Mouse (Mus musculus): ENCODE results near the gene Bcar1.

Bcar1 gene

DNA sequence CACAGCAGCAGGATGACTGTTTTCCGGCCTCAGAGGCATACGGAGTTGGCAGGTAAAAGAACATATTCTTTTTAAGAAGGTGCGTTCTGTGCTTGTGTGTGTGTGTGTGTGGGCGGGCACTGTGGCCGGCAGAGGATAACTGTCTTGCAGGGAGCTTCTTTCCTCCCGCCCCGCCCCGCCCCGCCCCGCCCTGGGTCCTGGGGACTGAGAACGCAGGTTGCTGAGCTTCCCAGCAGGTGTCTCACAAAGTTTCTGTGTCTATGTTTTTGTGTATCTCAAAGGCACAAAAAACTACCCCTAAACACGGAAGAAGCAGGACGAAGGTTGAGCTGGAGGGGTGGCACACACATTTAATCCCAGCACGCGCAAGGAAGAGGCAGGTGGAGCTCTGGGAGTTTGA, 25.7 kb upstream of the Bcar1 start:
- DNase-seq (ENCODE audit: low spot score), result no peak

DNA sequence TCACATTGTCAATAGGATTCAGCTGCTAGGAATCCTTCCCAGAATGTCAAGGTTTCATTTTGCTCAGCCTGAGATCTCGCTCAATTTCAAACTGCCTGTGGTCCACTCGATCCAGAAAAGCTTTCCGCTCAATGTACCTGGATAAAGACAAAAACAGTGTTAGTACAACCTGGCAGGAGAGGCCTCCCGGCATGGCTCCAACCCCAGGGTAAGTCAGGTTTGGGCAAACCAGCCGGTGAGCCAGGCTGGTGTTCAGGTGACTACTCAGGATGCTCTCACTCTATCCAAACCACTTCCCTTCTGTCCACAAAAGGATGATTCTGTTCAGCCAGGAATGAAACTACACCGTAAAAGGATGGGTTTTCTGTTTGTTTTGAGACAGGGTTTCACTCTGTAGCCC, 25.0 kb upstream of the Bcar1 start:
- no peak for DNase-seq (ENCODE audit: low spot score)

GRCm38 (mm10) chr8:111765616-111766015, 22.0 kb upstream of the Bcar1 start:
- no peak for DNase-seq (ENCODE audit: low spot score)

DNA sequence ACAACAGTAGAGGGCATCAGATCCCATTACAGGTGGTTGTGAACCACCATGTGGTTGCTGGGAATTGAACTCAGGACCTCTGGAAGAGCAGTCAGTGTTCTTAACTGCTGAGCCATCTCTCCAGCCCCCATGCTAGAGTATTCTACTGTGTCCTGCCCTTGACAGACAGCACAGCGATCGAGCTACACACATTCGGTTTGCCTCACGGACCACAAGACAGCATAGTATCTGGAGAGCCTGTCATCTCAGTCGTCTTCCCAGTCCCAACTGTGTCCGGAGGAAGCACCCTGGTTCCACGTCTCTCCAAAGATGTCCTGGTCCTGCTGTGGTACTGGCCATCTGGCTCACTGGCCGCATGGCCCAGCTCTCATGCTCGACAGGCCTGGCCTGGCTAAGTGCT, 21.5 kb upstream of the Bcar1 start:
- no peak for DNase-seq (ENCODE audit: low spot score)

DNA sequence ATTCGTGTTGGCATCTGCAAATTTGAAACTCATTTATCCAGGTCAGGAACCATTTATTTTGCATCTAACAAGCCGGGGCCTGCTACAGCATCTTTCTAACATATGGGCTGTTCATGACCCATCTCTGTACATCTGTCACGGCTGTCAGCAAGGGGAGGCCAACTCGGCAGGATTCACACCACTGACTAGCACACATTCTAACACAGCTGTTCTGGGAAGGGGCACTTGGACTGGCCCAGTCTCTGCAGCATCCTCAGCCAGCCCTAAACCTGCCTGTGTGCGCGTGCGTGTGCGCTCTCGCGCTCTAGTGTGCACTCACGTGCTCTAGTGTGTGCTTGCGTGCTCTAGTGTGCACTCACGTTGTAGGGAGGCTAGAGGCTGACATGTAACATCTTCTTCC, 17.1 kb upstream of the Bcar1 start:
- no peak for DNase-seq (ENCODE audit: low spot score)

DNA sequence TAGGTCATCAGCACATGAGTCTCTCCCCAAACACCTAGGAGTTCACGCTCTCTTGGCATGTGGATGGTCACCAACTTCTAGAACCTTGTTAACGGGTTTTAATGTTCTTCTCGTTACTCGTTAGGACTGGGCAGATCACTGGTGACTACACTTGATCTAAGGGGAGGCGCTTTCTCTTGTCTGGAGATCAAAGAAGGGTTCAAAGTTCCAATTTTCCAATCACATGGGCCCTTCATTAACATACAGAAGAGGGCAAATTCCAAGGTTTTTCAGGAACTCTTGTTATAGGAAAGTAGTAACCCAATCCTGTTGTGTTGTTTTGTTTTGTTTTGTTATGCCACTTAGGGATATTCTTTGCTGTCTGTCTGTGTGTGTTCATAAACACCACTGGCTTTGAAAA, 15.2 kb upstream of the Bcar1 start:
- DNase-seq (ENCODE audit: low spot score), result no peak

DNA sequence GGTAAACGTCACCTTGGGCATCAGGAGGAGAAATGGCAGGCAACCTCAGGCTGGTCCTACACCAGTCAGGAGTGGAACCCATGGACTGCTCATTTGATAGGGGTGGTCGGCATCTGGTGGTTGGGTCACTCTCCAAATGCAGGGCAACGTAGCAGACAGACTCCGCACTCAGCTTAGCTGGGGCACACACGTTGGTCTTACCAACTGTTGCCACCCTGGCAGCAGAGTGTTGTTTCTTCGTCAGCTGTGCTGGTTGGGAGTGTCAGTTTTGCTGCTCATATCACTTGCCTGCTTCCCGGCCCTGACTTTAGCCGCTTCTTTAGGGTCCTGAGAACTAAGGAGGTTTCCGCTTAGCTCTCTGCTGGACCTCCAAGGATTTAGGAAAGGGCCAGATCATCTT, 14.0 kb upstream of the Bcar1 start:
- no peak for DNase-seq (ENCODE audit: low spot score)

DNA sequence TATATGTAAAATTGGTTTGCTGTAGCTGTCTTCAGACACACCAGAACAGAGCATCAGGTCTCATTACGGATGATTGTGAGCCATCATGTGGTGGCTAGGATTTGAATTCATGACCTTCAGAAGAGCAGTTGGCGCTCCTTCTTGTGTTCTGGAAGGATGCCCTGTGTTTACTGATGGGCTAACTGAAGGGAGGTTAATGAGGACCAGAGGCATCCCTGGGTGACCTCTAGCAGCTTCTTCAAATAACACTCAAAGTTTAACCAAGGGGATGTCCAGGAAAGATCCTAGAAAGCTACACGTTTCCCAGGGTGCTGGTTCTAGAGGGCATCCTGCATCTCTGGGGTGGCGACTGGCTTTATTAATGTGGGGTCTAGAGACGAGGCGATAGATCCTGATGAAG, 11.1 kb upstream of the Bcar1 start:
- no peak for DNase-seq (ENCODE audit: low spot score)

DNA sequence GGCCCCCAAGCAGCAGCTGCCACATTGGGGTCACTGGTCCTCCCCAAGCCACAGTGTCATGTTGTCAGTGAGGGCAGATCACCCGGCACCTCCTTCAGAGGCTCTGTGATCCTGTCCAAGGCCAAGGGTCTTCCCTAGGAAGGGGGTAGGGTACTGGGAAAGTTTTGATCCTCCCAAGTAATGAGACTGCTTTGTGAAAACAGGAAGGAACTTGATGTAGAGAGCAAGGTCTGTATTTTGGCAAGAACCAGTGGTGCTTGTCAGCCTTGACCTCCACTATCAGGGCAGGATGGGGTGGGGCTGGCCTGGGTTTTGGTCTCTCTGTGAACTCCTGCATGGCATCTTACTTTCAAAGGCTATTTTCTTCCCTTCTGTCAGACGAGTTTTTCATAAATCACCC, 10.5 kb upstream of the Bcar1 start:
- DNase-seq (ENCODE audit: low spot score), result no peak

- DNase-seq (ENCODE audit: low spot score), result no peak
Measured at GRCm38 (mm10) chr8:111748766-111749165, 5.2 kb upstream of the Bcar1 start.

DNA sequence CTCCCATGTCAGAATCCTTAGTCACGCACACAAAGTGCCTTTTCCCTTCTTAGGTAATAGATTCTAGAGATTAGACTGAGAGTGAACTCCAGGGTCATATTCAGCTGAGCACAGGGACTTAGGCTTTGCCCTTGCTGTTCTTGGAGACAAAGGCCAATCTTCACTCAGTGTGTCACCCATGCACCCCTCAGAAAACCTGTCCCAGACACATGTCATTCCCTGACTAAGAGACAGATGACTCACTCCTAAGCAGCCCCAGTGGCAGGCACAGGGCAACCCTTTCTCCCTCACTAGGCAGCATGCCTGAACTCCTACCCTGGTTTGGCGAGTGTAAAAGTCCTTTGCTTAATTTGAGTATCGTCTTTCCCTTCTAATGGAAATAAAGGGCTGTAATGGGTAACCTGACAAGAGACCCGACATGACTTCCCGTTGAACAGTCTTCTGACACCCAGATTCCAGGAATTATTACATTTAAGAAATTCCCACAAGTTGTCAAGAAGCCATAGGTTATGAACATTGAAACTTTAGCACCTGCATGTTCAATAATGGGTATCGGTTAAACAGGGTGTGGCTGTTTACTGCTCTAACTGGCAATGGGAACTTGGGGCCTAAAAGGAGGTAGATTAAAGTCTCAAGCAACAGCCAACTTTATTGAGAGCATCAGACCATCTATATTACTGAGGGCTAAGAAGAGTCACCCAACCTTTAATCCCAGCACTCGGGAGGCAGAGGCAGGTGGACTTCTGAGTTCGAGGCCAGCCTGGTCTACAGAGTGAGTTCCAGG, 4.4 kb upstream of the Bcar1 start:
- DNase-seq (ENCODE audit: low spot score), result peak; percentile 66

DNA sequence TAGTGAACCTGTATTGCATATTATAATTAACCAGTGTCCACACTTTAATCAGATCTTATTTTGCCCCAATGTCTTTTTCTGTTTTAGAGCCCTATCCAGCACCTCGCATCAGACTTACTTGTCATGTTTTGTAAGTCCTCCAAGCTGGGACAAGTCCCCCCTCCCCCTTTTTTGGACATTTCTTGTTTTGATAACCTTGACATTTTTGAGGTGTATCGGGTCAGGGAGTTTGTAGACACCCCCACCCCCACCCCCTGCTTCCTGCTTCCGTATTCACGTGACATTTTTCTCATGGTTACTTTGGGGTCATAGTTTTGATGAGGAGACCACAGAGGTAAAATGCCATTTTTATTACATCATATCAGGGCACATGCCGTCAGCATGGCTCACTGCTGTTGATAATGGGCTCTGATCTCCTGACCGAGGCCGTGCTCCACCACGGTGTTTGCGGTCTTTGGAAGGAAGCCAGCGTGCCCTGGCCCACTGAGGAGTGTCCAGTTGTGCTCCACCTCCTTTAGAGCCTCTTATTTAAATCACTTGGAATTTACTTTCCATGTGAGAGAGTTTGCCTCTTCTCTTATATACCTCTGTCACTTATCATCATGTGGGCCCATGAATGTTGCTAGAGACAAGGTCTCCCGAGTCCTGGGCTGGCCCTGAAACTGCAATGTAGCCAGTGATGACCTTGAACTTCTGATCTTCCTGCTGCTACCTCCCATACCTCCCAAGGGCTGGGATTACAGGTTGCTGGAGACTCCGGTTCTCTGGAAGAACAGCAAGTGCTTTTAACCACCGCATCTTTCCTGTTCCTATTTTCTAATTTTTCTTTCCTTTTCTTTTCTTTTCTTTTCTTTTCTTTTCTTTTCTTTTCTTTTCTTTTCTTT, 3.2 kb upstream of the Bcar1 start:
- DNase-seq (ENCODE audit: low spot score), result no peak

DNA sequence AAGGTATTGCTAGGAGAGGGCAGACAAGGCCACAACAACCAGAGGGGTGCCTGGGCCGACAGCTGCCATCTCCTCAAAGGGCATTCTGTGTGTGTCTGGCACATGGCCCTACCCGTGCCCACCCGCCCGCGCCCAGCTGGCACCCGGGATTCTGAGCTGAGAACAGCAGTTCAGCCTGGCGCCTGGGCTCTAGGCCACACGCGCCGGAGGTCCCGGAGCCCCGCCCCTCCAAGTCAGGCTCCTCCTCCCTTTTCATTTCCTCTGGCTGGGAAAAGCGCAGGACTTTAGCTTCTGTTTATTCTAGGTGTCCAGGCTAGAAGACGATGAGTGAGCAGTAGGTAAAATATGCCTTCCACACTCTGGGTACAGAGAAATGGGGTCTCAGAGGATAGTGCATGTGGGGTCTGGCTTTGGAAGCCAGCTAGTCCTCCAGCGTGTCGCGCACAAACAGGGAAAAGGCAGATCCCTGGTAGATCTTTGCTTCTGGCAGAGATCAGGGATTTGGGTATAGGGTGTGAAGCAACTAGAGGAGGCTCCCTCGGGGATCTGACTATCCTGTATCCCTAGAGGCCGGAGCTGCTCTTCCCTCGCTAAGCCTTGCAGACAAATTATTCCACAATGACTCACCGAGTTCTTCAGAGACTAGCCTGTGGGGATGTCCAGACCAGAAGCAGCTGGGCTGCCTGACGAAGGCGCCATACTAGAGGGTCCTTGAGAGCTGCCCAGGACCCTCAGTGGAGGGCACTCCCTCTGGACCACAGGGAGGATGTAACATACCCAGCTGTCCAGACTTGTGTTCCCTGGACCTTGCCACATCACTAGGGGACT, 2.2 kb upstream of the Bcar1 start:
- DNase-seq (ENCODE audit: low spot score), result peak; percentile 81

DNA sequence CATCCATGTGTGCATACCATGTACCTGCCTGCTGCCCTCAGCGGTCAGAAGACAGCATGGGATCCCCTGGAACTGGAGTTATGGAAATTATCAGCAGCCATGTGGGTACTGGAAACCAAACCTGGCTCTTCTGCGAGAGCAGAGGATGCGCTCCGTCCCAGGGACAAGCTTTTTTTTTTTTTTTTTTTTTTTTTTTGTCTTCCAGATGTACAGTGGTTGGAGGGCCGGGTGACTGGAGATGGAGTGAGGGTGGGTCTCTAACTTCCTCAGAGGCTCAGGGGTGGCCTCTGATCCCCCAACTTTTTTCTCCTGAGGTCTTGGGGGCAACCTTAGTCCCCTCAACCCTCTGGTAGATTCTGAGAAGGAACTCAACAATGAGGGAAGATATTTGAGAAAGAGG, 1.5 kb upstream of the Bcar1 start:
- DNase-seq (ENCODE audit: low spot score), result no peak

GRCm38 (mm10) chr8:111743101-111743791, 363 bp downstream of the Bcar1 start:
- no peak for DNase-seq (ENCODE audit: low spot score)

- no peak for DNase-seq (ENCODE audit: low spot score)
Measured at GRCm38 (mm10) chr8:111742261-111743037, 1.2 kb downstream of the Bcar1 start.

GRCm38 (mm10) chr8:111741556-111741955, 2.1 kb downstream of the Bcar1 start:
- no peak for DNase-seq (ENCODE audit: low spot score)

- DNase-seq (ENCODE audit: low spot score), result no peak
Measured at GRCm38 (mm10) chr8:111740994-111741393, 2.6 kb downstream of the Bcar1 start.

- DNase-seq (ENCODE audit: low spot score), result no peak
Measured at GRCm38 (mm10) chr8:111740301-111740711, 3.3 kb downstream of the Bcar1 start.

DNA sequence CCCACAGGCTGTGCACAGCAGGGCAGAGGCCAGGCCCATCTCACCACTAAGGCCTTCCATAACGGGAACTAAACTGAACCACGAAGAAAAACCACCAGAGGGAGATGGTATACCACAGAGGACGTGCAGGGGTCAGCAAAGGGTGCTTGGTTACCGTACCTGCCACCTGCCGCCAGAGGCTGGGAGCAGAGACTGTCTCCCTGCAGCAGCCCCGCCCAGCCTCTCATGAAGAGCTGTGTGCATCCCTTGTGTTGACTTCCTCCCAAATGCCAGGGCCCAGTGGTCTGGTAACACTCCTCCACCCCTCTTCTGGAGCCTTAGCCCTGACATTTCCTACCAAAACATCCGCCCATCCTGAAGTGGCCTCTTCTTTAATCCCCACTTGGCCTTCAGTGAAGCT, 4.0 kb downstream of the Bcar1 start:
- no peak for DNase-seq (ENCODE audit: low spot score)

GRCm38 (mm10) chr8:111738867-111739266, 4.7 kb downstream of the Bcar1 start:
- DNase-seq (ENCODE audit: low spot score), result no peak

Measured in yolk sac, embryonic 10.5 days (tissue).